Mouse (Mus musculus) c-Kit-positive CD71-positive TER-119-negative erythroid progenitor cells, embryonic 14.5 days (primary cell): Measurements from ENCODE around the gene Trpm3.

ENCODE experiments used
- DNase-seq: peaks from one replicate; pipeline ENCODE4 v3.0.0-alpha.2; 2013; ENCODE audit warnings: low read depth

The Trpm3 gene

DNA sequence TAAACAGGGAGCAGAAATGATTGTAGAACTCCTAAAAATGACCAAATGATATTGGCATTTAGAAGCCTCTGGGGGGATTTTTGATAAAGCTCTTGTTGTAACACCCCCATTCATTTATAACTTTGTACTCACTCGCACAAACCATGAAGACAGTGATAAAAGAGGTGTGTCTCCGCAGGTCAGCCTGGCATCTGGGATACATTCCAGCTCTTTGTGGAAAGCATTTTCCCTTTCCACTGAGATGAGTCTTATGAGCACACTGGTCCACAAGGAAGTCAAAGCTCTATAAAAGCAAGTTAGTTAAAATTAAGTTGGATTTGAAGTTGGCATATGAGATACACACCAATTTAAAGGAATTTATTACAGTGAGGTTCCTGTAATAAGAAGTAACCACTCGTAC is 600.4 kb downstream of the Trpm3 start:
- no peak for DNase-seq

DNA sequence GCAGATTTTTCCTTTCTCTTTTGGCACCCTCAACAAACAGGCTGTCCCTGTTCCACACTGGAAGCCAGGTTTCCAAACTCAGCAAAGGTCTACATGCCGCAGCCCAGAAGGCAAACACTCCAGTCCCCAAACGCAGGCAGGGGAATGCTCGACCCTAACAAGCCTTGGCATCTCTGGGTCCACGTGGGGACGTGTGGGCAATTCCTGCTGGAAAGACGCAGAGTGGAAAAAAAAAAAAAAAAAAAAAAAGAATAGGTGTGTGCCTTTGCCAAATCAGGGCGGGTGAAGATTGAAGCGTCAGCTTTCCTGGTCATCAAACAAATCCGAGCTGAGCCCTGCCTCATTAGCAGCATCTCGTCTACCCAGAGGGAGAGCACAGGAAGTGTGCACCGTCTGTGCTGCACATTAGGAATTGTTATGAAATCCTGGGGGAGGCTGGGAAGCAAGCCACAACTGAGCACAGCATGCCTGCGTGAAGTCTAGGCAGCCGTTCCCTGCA is 614.5 kb downstream of the Trpm3 start:
- DNase-seq: no peak

- no peak for DNase-seq
These were observed 615.2 kb downstream of the Trpm3 start for GRCm38 (mm10) chr19:22754071-22754470.

GRCm38 (mm10) chr19:22754498-22754897 is 615.7 kb downstream of the Trpm3 start:
- DNase-seq: no peak

DNA sequence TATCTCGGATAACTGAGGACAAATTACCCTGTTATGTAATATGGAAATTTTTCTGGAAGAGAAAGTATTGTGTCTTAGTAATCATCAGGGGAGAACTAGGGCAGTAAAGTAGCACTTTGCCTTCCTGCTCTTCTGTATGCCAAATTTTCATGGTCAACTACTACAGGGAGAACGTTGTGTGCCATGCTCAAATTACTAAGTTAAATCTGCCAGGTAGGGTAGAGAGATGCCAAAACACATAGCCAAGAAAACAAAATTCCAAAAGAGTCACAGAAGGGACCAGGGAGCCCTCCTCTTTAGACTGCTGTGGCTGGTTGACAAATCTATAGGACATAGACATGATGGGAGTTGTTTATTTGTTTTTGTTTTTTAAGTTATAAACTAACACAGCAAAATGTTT is 619.6 kb downstream of the Trpm3 start:
- DNase-seq: no peak

DNA sequence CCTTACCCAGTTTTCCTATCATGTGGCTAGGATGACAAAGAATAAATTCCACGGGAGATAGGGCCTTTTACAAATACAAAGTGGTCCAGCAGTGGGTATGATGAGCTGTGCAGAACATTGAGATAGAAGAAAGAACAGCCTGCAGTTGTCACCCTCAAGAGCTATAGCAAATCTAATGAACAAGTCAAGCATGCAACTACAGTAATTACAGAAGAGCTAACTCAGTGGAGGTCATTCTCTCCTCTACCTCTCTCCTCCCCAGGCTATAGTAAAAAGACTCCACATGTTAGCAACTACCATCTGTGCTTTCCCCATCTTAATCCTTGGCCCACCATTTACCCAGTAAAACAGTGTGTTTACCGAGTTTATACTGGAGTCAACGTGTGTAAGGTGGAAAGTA is 629.4 kb downstream of the Trpm3 start:
- DNase-seq: no peak

- DNase-seq: no peak
These were observed 636.4 kb downstream of the Trpm3 start for GRCm38 (mm10) chr19:22775191-22775695.

GRCm38 (mm10) chr19:22780192-22780843 is 641.5 kb downstream of the Trpm3 start:
- DNase-seq: no peak

GRCm38 (mm10) chr19:22781579-22781978 is 642.7 kb downstream of the Trpm3 start:
- no peak for DNase-seq

GRCm38 (mm10) chr19:22783745-22784144 is 644.9 kb downstream of the Trpm3 start:
- DNase-seq: no peak

- no peak for DNase-seq
These were observed 650.9 kb downstream of the Trpm3 start for GRCm38 (mm10) chr19:22789753-22790152.

GRCm38 (mm10) chr19:22796996-22797395 is 658.1 kb downstream of the Trpm3 start:
- DNase-seq: no peak

GRCm38 (mm10) chr19:22800471-22800870 is 661.6 kb downstream of the Trpm3 start:
- no peak for DNase-seq

GRCm38 (mm10) chr19:22803396-22803795 is 664.5 kb downstream of the Trpm3 start:
- no peak for DNase-seq

GRCm38 (mm10) chr19:22804311-22804710 is 665.5 kb downstream of the Trpm3 start:
- DNase-seq: no peak

DNA sequence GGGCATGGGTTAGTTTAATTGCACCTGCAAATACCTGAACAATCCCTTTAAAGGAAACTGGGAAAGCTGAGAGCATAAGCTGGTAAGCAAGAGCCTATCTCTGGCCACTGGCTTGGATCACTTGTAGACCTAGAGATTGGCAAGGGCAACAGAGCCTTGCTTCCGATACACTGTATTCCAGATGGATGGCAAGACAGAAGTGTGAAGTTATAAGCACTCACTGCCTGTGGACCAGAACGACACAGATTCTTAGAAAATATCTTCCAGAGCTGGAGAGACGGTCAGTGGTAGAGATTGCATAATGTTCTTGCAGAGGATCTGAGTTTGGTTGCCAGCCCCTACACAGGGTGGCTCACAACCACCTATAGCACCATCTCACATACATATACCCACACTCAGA is 671.4 kb downstream of the Trpm3 start:
- no peak for DNase-seq

GRCm38 (mm10) chr19:22821741-22822140 is 682.9 kb downstream of the Trpm3 start:
- DNase-seq: no peak

- DNase-seq: no peak
These were observed 684.7 kb downstream of the Trpm3 start for GRCm38 (mm10) chr19:22823491-22823981.

GRCm38 (mm10) chr19:22825812-22826211 is 687.0 kb downstream of the Trpm3 start:
- DNase-seq: no peak

GRCm38 (mm10) chr19:22828198-22828742 is 689.4 kb downstream of the Trpm3 start:
- DNase-seq: no peak

DNA sequence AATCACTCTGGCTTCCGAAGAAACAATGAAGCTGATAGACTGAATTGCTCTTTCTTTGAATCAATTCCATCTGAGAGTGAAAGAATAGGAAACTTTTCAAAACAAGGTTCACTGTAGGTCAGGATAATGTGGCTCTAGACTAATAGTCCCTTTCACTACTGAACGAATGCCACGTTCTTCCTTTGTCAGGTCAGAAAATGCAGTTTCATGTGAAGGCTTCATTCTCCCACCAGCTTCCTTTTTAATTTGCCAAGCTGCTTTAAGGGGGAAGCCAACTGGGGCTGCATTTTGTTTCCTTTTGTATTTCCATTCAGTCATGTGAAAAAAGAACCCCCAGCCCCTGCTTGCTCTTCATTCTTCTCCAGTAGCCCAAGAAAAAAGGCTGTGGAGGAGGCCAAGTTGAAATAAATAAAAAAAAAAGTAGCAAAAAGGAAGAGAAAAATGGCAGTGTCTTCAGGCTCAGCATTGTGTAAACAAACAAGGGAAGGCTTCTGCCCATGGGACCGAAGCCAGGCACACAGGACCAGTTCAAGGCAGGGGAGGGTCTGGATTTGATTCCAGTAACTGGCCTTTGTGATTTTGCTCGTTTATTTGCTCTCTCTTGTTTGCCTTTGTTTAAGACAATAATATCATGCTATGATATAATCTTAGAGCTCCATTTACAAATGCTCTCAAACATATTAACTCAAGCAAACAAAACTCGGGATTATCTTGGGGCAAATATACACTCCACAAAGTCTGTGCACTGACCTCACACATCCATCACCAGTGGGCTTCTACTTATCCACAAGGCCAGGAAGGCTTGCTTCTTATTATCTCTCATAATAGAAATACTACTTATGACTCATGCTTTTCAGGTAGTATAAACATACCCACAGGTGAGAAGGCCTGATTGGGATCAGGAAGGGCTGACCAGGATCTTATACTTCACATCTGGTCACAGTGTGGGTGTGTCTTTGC is 702.5 kb downstream of the Trpm3 start:
- no peak for DNase-seq

DNA sequence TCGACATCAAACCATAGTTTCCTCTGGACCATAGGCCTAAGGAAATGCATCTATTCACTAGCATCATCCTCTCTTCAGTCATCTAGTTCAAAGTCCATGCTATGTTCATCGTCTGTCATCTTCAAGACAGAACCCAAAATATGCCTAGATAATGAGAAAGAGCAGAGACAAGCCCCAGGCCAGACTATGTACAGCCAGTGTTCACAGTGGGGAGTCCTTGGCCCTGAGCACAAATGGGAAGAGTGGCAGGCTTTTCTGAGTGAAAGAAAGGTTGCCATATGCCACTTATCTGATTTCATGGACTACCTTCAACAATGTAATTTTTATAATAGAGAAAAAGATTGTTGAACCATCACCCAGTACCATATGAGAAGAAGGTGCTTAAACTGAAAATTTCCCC is 703.9 kb downstream of the Trpm3 start:
- DNase-seq: no peak
